Mouse (Mus musculus): ENCODE results near the gene Tpx2. TPM values are rescaled to one million over a fixed set of nuclear protein-coding genes. Genes with fewer than 3 reads are reported as not detected.

Tpx2 gene
- polyA plus RNA-seq, 1 experiment from 2014 or later = 141 TPM

Small RNA genes within 50 kb of the gene (microRNA-seq; reads per million reads assigned to microRNA genes)
- gene Mir5622 = 1.6 reads per million

Other genes starting within 250 kb of the Tpx2 start
- not detected in 2 replicates for gene Defb45, start 248.6 kb upstream of the Tpx2 start, polyA plus RNA-seq (2014; fragmentation: Nextera tagmentation; extraction: Ambion mirVana)
- not detected in 2 replicates for gene Defb36, start 243.6 kb upstream of the Tpx2 start, polyA plus RNA-seq (2014; fragmentation: Nextera tagmentation; extraction: Ambion mirVana)
- not detected in 2 replicates for gene Defb25, start 224.9 kb upstream of the Tpx2 start, polyA plus RNA-seq (2014; fragmentation: Nextera tagmentation; extraction: Ambion mirVana)
- gene Rem1, start 221.0 kb upstream of the Tpx2 start, polyA plus RNA-seq (2014; fragmentation: Nextera tagmentation; extraction: Ambion mirVana) = 0.58 TPM in 2 replicates
- gene H13, start 178.5 kb upstream of the Tpx2 start, polyA plus RNA-seq (2014; fragmentation: Nextera tagmentation; extraction: Ambion mirVana) = 123 TPM in 2 replicates
- gene Mcts2, start 160.9 kb upstream of the Tpx2 start, polyA plus RNA-seq (2014; fragmentation: Nextera tagmentation; extraction: Ambion mirVana) = 39.1 and 40.6 TPM in 2 replicates
- gene Id1, start 111.7 kb upstream of the Tpx2 start, polyA plus RNA-seq (2014; fragmentation: Nextera tagmentation; extraction: Ambion mirVana) = 116 and 129 TPM in 2 replicates
- 3.5 and 4.6 TPM in 2 replicates for gene Cox4i2, start 93.8 kb upstream of the Tpx2 start, polyA plus RNA-seq (2014; fragmentation: Nextera tagmentation; extraction: Ambion mirVana)
- 125 and 132 TPM in 2 replicates for gene Bcl2l1, start 16.2 kb upstream of the Tpx2 start, polyA plus RNA-seq (2014; fragmentation: Nextera tagmentation; extraction: Ambion mirVana)
- not detected in 2 replicates for gene Mylk2, start 63.4 kb downstream of the Tpx2 start, polyA plus RNA-seq (2014; fragmentation: Nextera tagmentation; extraction: Ambion mirVana)
- 0.46 and 1.2 TPM in 2 replicates for gene Foxs1, start 85.2 kb downstream of the Tpx2 start, polyA plus RNA-seq (2014; fragmentation: Nextera tagmentation; extraction: Ambion mirVana)
- 1.4 TPM in 2 replicates for gene Dusp15, start 103.7 kb downstream of the Tpx2 start, polyA plus RNA-seq (2014; fragmentation: Nextera tagmentation; extraction: Ambion mirVana)
- 1.6 and 1.7 TPM in 2 replicates for gene Ttll9, start 114.5 kb downstream of the Tpx2 start, polyA plus RNA-seq (2014; fragmentation: Nextera tagmentation; extraction: Ambion mirVana)
- 84.9 and 102 TPM in 2 replicates for gene Pdrg1, start 167.5 kb downstream of the Tpx2 start, polyA plus RNA-seq (2014; fragmentation: Nextera tagmentation; extraction: Ambion mirVana)
- gene Xkr7, start 183.9 kb downstream of the Tpx2 start, polyA plus RNA-seq (2014; fragmentation: Nextera tagmentation; extraction: Ambion mirVana) = 0.59 and 0.99 TPM in 2 replicates
- 1.4 and 1.5 TPM in 2 replicates for gene Ccm2l, start 218.0 kb downstream of the Tpx2 start, polyA plus RNA-seq (2014; fragmentation: Nextera tagmentation; extraction: Ambion mirVana)

Measured in neural tube, embryonic 11.5 days (tissue).